Comparison of ENCODE assay signal across 14 mouse cellular contexts in the genomic region with DNA sequence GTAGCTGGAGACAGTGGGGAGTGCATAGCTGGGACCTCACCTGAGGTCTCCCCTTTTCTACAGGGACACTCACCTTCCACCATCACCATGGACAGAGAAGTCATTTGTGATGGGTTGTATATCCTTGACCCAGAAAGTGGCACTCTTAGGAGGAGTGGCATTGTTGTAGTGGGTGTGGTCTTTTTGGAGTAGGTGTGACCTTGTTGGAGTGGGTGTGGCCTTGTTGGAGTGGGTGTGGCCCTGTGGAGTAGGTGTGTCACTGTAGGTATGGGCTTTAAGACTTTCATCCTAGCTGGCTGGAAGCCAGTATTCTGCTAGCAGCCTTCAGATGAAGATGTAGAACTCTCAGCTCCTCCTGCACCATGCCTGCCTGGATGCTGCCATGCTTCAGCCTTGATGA. TPM values are rescaled to one million over a fixed set of nuclear protein-coding genes. Genes with fewer than 3 reads are reported as not detected.
A peak's percentile ranks its signal among the peaks of the same experiment; 100 is the strongest.
DNase-seq lines count a peak whose midpoint lies in the region; ATAC-seq lines count a peak whose summit lies in the region.
"Not testable (repeated sequence)": the region's sequence is repeated elsewhere in the genome, so short reads cannot be mapped to it uniquely, and the experiment has no call there.
"Had no signal": no experiment of that assay in that cellular context is flagged by ENCODE, and none has a peak within 500 bp of the region (broad histone marks: within the 10 kb centered on the region; RNA-seq: fewer than 3 reads in every experiment).

No protein-coding gene starts in this region.

- H3K36me3 ChIP-seq in neural tube, embryonic 11.5 days (ENCODE audit: control insufficient read depth, insufficient read depth, low read length), result not testable (repeated sequence)

- H3K27me3 ChIP-seq in neural tube, embryonic 11.5 days (ENCODE audit: control insufficient read depth, insufficient read depth, low read length), result not testable (repeated sequence)

- not testable (repeated sequence) for H3K9ac ChIP-seq in neural tube, embryonic 11.5 days (ENCODE audit: low read length)

- not testable (repeated sequence) for ATAC-seq in neural tube, embryonic 11.5 days (ENCODE audit: insufficient read depth, low FRiP score, low TSS enrichment)

- not testable (repeated sequence) for H3K4me3 ChIP-seq in neural tube, embryonic 11.5 days (ENCODE audit: low read depth, low read length)

- H3K27ac ChIP-seq in neural tube, embryonic 11.5 days (ENCODE audit: low read depth, low read length), result not testable (repeated sequence)

- H3K4me1 ChIP-seq in neural tube, embryonic 11.5 days (ENCODE audit: control insufficient read depth, insufficient read depth, low read length), result not testable (repeated sequence)

- DNase-seq in ES-CJ7 (ENCODE audit: low read depth, low spot score) (peak; percentile 72), R1 (ENCODE audit: low read depth, low spot score) (peak; percentile 73), ZHBTc4 (ENCODE audit: low read depth, low spot score) (peak; percentile 70)
- DNase-seq in cerebellum, adult 11-12 months, result peak; percentile 22
- peak; percentile 8 for DNase-seq in induced T-regulatory cell, adult 2 months (ENCODE audit: low read depth)
- DNase-seq in neural tube, embryonic 11.5 days (ENCODE audit: low spot score), result peak; percentile 7

- not testable (repeated sequence) for H3K4me2 ChIP-seq in neural tube, embryonic 11.5 days (ENCODE audit: low read depth)

- not testable (repeated sequence) for H3K9me3 ChIP-seq in neural tube, embryonic 11.5 days (ENCODE audit: control insufficient read depth, low read length)

RNA-seq across cellular contexts. Expression of a gene that starts 10.6 kb away (rescaled TPM):
- polyA plus RNA-seq in neural tube, embryonic 11.5 days (2014; fragmentation: Nextera tagmentation; extraction: Ambion mirVana), result not detected in 2 replicates
- polyA plus RNA-seq: activated CD4-positive, CD25-positive, alpha-beta regulatory T cell, adult 4 months; adrenal gland, adult 2 months; brain, embryonic 14.5 days; C2C12; CD4-positive, CD25-positive, alpha-beta regulatory T cell, adult 4 months; cerebellum, adult 2 months; G1E; Patski had no signal

RNA-seq across cellular contexts. Expression of a gene that starts 57.1 kb away (rescaled TPM):
- 8.5 and 10.7 TPM in 2 replicates for polyA plus RNA-seq in neural tube, embryonic 11.5 days (2014; fragmentation: Nextera tagmentation; extraction: Ambion mirVana)
- polyA plus RNA-seq: activated CD4-positive, CD25-positive, alpha-beta regulatory T cell, adult 4 months; CD4-positive, CD25-positive, alpha-beta regulatory T cell, adult 4 months; G1E had no signal

Comparison
In these comparisons a context has a peak if more than half of its experiments do, and no peak if none do; other contexts are left out.
1. DNase-seq: peak in every context shown above with its lines; median percentile 73 in R1; 72 in ES-CJ7; 70 in ZHBTc4; 22 in cerebellum, adult 11-12 months; 8 in induced T-regulatory cell, adult 2 months; 7 in neural tube, embryonic 11.5 days.